Mouse (Mus musculus): ENCODE measurements around the gene Hbb-bt. TPM values are rescaled to one million over a fixed set of nuclear protein-coding genes. Genes with fewer than 3 reads are reported as not detected.
"Not testable (repeated sequence)": the region's sequence is repeated elsewhere in the genome, so short reads cannot be mapped to it uniquely, and the experiment has no call there.

The Hbb-bt gene
- polyA plus RNA-seq (2016; fragmentation: Nextera tagmentation; extraction: Ambion mirVana), result 3,072 and 3,403 TPM in 2 replicates

DNA sequence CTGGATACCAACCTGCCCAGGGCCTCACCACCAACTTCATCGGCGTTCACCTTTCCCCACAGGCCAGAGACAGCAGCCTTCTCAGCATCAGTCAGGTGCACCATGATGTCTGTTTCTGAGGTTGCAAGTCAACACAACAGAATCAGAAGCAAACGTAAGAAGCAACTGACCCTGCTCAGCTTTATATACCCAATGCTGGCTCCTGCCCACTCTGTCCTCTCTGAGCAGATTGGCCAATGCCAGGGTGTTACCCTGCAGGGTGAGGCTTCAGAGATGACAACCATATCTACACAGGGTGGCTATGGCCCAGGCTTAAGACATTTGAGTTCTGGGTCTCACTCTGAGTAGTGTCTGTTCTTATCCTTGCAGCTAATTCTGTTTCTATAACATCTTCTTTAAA, at the start of gene Hbb-bt:
Hbb-bt (minus strand) TSS at position 231 of the 400 bp plus-strand sequence.
- peak; percentile 95 for ATAC-seq (ENCODE audit: insufficient number of reproducible peaks, low FRiP score)

GRCm38 (mm10) chr7:103861531-103861930, 47.7 kb upstream of the Hbb-bt start:
- Histone ChIP-seq H3K9ac (no peak overlapping the region), H3K4me2 (no peak overlapping the region), H3K4me1 (replicated peaks) (peaks cover 5% of the 10 kb centered on the region; the same call in 1 of the 2 replicates), H3K27ac (ENCODE audit: poor library complexity, severe bottlenecking) (peak overlapping the region; percentile 62), H3K27me3 (replicated peaks) (no peaks in the 10 kb centered on the region), H3K36me3 (no peaks in the 10 kb centered on the region), H3K4me3 (no peak overlapping the region), H3K9me3 (replicated peaks) (no peaks in the 10 kb centered on the region)
- ATAC-seq (ENCODE audit: insufficient number of reproducible peaks, low FRiP score), result no peak
- WGBS, result 71% methylated on average over 3 of the region's 3 CpGs

More for the DNA sequence above, at the start of gene Hbb-bt:
- H3K27ac ChIP-seq (ENCODE audit: poor library complexity, severe bottlenecking), result no peak within 1 kb of the TSS
- H3K36me3 ChIP-seq, result no peaks in the 10 kb centered on the region
- no peak within 1 kb of the TSS for H3K4me2 ChIP-seq
- no peaks in the 10 kb centered on the region for H3K27me3 ChIP-seq (replicated peaks)
- WGBS, result 82% methylated on average over 3 of the region's 3 CpGs
- no peaks in the 10 kb centered on the region; the same call in 1 of the 2 replicates for H3K4me1 ChIP-seq (replicated peaks)
- H3K4me3 ChIP-seq, result no peak within 1 kb of the TSS
- no peaks in the 10 kb centered on the region for H3K9me3 ChIP-seq (replicated peaks)
- H3K9ac ChIP-seq, result no peak within 1 kb of the TSS

GRCm38 (mm10) chr7:103860855-103861254, 47.1 kb upstream of the Hbb-bt start:
- no peak overlapping the region for H3K4me3 ChIP-seq
- no peaks in the 10 kb centered on the region for H3K36me3 ChIP-seq
- H3K27ac ChIP-seq (ENCODE audit: poor library complexity, severe bottlenecking), result no peak overlapping the region
- 38% methylated on average over 1 of the region's 1 CpGs for WGBS
- H3K4me2 ChIP-seq, result no peak overlapping the region
- no peaks in the 10 kb centered on the region for H3K9me3 ChIP-seq (replicated peaks)
- ATAC-seq (ENCODE audit: insufficient number of reproducible peaks, low FRiP score), result peak; percentile 92
- no peaks in the 10 kb centered on the region for H3K27me3 ChIP-seq (replicated peaks)
- H3K9ac ChIP-seq, result no peak overlapping the region
- peaks cover 5% of the 10 kb centered on the region; the same call in 1 of the 2 replicates for H3K4me1 ChIP-seq (replicated peaks)

DNA sequence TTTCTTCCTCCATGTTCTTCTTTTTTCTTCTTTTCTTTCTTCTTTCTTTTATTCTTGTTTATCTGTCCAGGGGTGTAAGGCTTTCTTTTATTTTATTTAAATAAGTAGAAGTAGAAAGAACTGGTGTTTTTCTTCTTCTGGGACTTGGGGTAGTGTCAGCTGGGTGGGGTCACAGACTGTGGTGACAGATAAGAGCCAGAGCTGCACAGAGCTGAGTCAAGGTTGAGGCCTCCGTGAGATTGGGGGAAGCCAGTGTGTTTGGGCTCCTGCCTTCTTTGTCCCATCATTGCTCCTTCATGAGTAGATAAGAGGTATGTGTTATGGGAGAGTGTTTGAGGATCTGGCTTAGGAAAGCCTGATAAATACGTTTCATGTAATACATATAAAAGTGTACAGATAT, 45.3 kb upstream of the Hbb-bt start:
- 1% methylated on average over 2 of the region's 2 CpGs for WGBS

DNA sequence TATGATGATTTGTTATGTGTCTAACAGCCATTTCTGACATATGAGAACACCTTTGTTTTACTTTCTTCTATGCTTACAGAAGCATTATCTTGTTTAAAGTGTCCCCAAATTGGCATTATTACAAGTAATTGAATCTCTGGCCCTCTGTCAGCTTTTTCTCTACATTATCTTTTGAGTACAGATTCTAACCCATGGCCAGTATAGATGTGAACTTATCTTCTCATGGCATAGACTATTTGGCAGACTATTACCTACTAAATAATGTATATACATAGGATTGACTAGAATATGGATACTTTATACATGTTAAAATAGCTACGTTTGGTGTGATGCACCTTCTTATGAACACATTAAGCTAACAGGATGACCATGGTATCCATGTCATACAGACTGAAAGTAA, 40.9 kb upstream of the Hbb-bt start:
- no peaks in the 10 kb centered on the region for H3K36me3 ChIP-seq
- no peak overlapping the region for H3K9ac ChIP-seq
- no peaks in the 10 kb centered on the region for H3K9me3 ChIP-seq (replicated peaks)
- no peak overlapping the region for H3K4me2 ChIP-seq
- H3K27ac ChIP-seq (ENCODE audit: poor library complexity, severe bottlenecking), result no peak overlapping the region; the same call in 1 of the 2 replicates
- peaks cover 2% of the 10 kb centered on the region; the same call in 1 of the 2 replicates for H3K4me1 ChIP-seq (replicated peaks)
- ATAC-seq (ENCODE audit: insufficient number of reproducible peaks, low FRiP score), result no peak
- no peak overlapping the region for H3K4me3 ChIP-seq
- no peaks in the 10 kb centered on the region for H3K27me3 ChIP-seq (replicated peaks)
- WGBS, result 67% methylated on average over 1 of the region's 1 CpGs

More for the DNA sequence above, 45.3 kb upstream of the Hbb-bt start:
- no peak overlapping the region; the same call in 1 of the 2 replicates for H3K27ac ChIP-seq (ENCODE audit: poor library complexity, severe bottlenecking)
- H3K27me3 ChIP-seq (replicated peaks), result no peaks in the 10 kb centered on the region
- H3K4me3 ChIP-seq, result no peak overlapping the region
- H3K4me2 ChIP-seq, result no peak overlapping the region
- H3K4me1 ChIP-seq (replicated peaks), result peaks cover 5% of the 10 kb centered on the region; the same call in 1 of the 2 replicates
- no peaks in the 10 kb centered on the region for H3K36me3 ChIP-seq
- ATAC-seq (ENCODE audit: insufficient number of reproducible peaks, low FRiP score), result peak; percentile 93
- no peak overlapping the region for H3K9ac ChIP-seq
- no peaks in the 10 kb centered on the region for H3K9me3 ChIP-seq (replicated peaks)

- Histone ChIP-seq H3K4me1 (replicated peaks) (no peaks in the 10 kb centered on the region), H3K36me3 (no peaks in the 10 kb centered on the region), H3K4me2 (no peak within 1 kb of the TSS), H3K27me3 (replicated peaks) (no peaks in the 10 kb centered on the region), H3K9me3 (replicated peaks) (no peaks in the 10 kb centered on the region), H3K4me3 (0 out of 2 replicates have a peak within 1 kb of the TSS, but pooled peaks have one; percentile 3), H3K27ac (ENCODE audit: poor library complexity, severe bottlenecking) (0 out of 2 replicates have a peak within 1 kb of the TSS, but pooled peaks have one; percentile 23), H3K9ac (no peak within 1 kb of the TSS)
- ATAC-seq (ENCODE audit: insufficient number of reproducible peaks, low FRiP score), result peak; percentile 86
- 62% methylated on average over 2 of the region's 2 CpGs for WGBS
Measured at GRCm38 (mm10) chr7:103853090-103853489, 39.3 kb upstream of the Hbb-bt start, which contains the start of gene Hbb-y. Gene Hbb-y, minus strand, starts transcription at chr7:103853216.

DNA sequence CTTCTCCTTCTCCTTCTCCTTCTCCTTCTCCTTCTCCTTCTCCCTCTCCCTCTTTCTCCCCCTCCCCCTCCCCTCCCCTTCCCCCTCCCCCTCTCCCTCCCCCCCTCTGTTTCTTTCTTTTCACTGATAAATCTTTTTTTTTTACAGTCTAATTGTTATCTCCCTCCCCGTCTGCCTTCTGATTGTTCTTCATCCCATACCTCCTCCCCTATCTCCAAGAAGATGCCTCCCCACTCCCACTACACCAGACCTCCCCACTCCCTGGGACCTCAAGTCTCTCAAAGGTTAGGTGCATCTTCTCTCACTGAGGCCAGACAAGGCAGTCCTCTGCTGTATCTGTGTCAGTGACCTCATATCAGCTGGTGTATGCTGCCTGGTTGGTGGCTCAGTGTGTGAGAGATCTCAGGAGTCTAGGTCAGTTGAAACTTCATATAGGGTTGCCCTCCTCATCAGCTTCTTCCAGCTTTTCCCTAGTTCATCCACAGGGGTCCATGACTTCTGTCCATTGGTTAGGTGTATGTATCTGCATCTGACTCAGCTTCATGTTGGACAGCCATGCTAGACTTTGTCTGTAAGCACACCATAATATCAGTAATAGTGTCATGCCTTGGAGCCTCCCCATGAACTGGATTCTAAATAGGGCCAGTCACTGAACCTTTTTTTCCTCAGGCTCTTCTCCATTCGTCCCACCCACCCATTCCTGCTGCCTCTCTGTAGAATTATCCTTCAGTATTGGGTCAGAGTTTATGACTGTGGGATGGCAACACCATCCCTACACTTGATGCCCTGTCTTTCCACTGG, 30.9 kb upstream of the Hbb-bt start:
- WGBS, result 25% methylated on average over 2 of the region's 2 CpGs
- no peaks in the 10 kb centered on the region for H3K36me3 ChIP-seq
- H3K4me3 ChIP-seq, result no peak overlapping the region
- H3K27ac ChIP-seq (ENCODE audit: poor library complexity, severe bottlenecking), result no peak overlapping the region
- no peak overlapping the region; the same call in 1 of the 2 replicates for H3K4me2 ChIP-seq
- no peaks in the 10 kb centered on the region for H3K27me3 ChIP-seq (replicated peaks)
- no peaks in the 10 kb centered on the region for H3K9me3 ChIP-seq (replicated peaks)
- no peak overlapping the region for H3K9ac ChIP-seq
- H3K4me1 ChIP-seq (replicated peaks), result no peaks in the 10 kb centered on the region
- ATAC-seq (ENCODE audit: insufficient number of reproducible peaks, low FRiP score), result peak; percentile 17; the same call in 1 of the 2 replicates

DNA sequence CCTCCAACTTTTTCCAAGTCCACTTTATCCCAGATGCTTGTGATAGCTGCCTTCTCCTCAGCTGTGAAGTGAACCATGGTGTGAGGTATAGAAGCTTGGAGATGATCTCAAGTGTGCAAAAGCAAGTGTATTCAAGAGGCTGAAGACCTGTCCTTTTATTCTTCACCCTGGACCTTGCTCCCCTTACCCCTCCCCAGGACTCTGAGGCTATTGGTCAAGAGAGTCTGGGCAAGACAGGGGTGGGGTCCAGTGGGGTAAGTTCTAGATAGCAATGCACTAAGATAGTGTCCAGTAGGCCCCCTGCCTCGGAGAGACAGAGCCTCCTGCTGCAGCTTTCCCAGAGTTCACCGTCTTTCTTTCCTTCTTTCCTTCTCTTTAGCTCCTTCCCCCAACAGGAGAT, 29.2 kb upstream of the Hbb-bt start, which contains the start of gene Hbb-bh1:
Hbb-bh1 (minus strand) TSS at position 131 of the 400 bp plus-strand sequence.
- Histone ChIP-seq H3K4me2 (peak within 1 kb of the TSS; percentile 13; the same call in 1 of the 2 replicates), H3K4me3 (0 out of 2 replicates have a peak within 1 kb of the TSS, but pooled peaks have one; percentile 16)
- WGBS, result 46% methylated on average over 2 of the region's 2 CpGs

DNA sequence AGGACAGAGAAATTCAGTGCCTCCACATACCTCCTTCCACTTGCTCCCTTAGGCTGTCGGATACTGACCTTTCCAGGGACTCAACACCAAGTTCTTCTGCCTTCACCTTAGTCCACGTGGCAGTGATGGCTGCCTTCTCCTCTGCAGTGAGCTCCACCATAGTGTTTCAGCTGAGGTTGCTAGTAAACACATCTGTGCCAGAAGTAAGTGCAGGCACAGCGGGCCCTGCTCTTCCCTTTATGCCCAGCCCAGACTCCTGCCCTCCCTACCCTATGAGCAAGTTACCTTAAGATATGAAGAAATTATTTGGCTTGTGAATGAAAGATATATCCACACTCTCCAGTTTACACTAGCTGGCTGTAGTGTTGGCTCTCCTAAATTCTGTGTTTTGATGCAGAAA, 26.5 kb upstream of the Hbb-bt start, which contains the start of gene Hbb-bh2:
Hbb-bh2 (minus strand) TSS at position 253 of the 400 bp plus-strand sequence.
- Histone ChIP-seq H3K4me3 (no peak within 1 kb of the TSS), H3K27me3 (replicated peaks) (no peaks in the 10 kb centered on the region), H3K9ac (no peak within 1 kb of the TSS), H3K4me1 (replicated peaks) (no peaks in the 10 kb centered on the region), H3K4me2 (no peak within 1 kb of the TSS; the same call in 1 of the 2 replicates), H3K9me3 (replicated peaks) (no peaks in the 10 kb centered on the region), H3K36me3 (no peaks in the 10 kb centered on the region), H3K27ac (ENCODE audit: poor library complexity, severe bottlenecking) (no peak within 1 kb of the TSS)
- 58% methylated on average over 3 of the region's 3 CpGs for WGBS
- peak; percentile 66 for ATAC-seq (ENCODE audit: insufficient number of reproducible peaks, low FRiP score)

More for the DNA sequence above, 29.2 kb upstream of the Hbb-bt start, which contains the start of gene Hbb-bh1:
- H3K27me3 ChIP-seq (replicated peaks), result no peaks in the 10 kb centered on the region
- peak; percentile 85 for ATAC-seq (ENCODE audit: insufficient number of reproducible peaks, low FRiP score)
- no peak within 1 kb of the TSS for H3K27ac ChIP-seq (ENCODE audit: poor library complexity, severe bottlenecking)
- no peaks in the 10 kb centered on the region for H3K4me1 ChIP-seq (replicated peaks)
- H3K9ac ChIP-seq, result no peak within 1 kb of the TSS
- H3K36me3 ChIP-seq, result no peaks in the 10 kb centered on the region
- H3K9me3 ChIP-seq (replicated peaks), result no peaks in the 10 kb centered on the region

DNA sequence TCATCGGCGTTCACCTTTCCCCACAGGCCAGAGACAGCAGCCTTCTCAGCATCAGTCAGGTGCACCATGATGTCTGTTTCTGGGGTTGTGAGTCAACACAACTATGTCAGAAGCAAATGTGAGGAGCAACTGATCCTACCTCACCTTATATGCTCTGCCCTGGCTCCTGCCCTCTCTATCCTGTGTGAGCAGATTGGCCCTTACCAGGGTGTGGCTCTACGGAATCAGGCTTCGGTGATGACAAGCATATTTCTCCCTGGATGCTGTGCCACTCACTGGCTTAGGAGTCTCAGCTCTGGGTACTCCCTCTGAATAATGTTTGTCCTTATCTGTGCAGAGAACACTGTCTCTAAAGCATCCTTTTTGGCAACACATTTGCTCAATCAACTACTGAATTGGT, 14.0 kb upstream of the Hbb-bt start, which contains the start of gene Hbb-bs:
Hbb-bs (minus strand) TSS at position 289 of the 400 bp plus-strand sequence.
- ATAC-seq (ENCODE audit: insufficient number of reproducible peaks, low FRiP score), result peak; percentile 90
- no peak within 1 kb of the TSS for H3K4me3 ChIP-seq
- WGBS, result 80% methylated on average over 4 of the region's 4 CpGs
- no peak within 1 kb of the TSS for H3K4me2 ChIP-seq
- H3K36me3 ChIP-seq, result no peaks in the 10 kb centered on the region
- no peaks in the 10 kb centered on the region for H3K4me1 ChIP-seq (replicated peaks)
- no peaks in the 10 kb centered on the region for H3K9me3 ChIP-seq (replicated peaks)
- no peaks in the 10 kb centered on the region for H3K27me3 ChIP-seq (replicated peaks)
- H3K27ac ChIP-seq (ENCODE audit: poor library complexity, severe bottlenecking), result no peak within 1 kb of the TSS
- H3K9ac ChIP-seq, result no peak within 1 kb of the TSS

GRCm38 (mm10) chr7:103827139-103827538, 13.3 kb upstream of the Hbb-bt start:
- not testable (repeated sequence) for H3K27ac ChIP-seq (ENCODE audit: poor library complexity, severe bottlenecking); H3K27me3 ChIP-seq (replicated peaks); H3K36me3 ChIP-seq; H3K9me3 ChIP-seq (replicated peaks); H3K4me3 ChIP-seq; H3K4me2 ChIP-seq; H3K9ac ChIP-seq; H3K4me1 ChIP-seq (replicated peaks)
- no CpG with 5 or more reads among the region's 2 CpGs for whole genome bisulfite sequencing
- peak; percentile 27; the same call in 1 of the 2 replicates for ATAC-seq (ENCODE audit: insufficient number of reproducible peaks, low FRiP score)
